In the genomic region with DNA sequence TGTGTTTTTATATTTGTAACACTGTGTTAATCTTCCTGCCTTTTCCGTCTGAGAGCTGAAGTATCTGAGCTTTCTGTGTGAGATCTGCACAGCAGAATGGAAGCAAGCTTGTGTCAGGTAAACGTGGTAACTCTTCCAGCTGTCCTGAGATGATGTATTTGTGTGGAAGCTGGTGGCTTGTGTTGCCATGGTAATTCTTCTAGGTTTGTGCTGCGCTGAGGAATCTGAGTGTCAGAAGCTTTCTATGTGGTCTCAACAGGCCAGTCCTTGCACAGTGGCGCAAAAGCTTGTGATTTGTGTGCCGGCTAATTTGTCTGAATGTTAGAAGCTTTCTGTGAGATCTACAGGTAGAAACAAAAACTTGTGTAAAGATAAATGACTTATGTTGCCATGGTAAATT, we compare ENCODE assay signal across 17 mouse cellular contexts. TPM values are rescaled to one million over a fixed set of nuclear protein-coding genes. Genes with fewer than 3 reads are reported as not detected.
"Had no signal": no experiment of that assay in that cellular context is flagged by ENCODE, and none has a peak within 500 bp of the region (broad histone marks: within the 10 kb centered on the region; RNA-seq: fewer than 3 reads in every experiment).

No protein-coding gene starts in this region.

RNA-seq across cellular contexts. Expression of a gene that starts 43.8 kb away (rescaled TPM):
- total RNA-seq: megakaryocyte, adult 5-6 weeks; megakaryocyte-erythroid progenitor cell, adult 5-6 weeks had no signal
- polyA plus RNA-seq: liver, embryonic 14.5 days; liver, embryonic 16.5 days; lung, embryonic 14.5 days; lung, embryonic 16.5 days; midbrain, embryonic 11.5 days; midbrain, embryonic 13.5 days; myocyte; neural tube, embryonic 11.5 days; neural tube, embryonic 13.5 days; neural tube, embryonic 15.5 days; spleen, adult 2 months; stomach, embryonic 15.5 days; stomach, postnatal 0 days; thymus, adult 2 months; urinary bladder, adult 2 months had no signal

RNA-seq across cellular contexts. Expression of a gene that starts 50.4 kb away (rescaled TPM):
- total RNA-seq: megakaryocyte, adult 5-6 weeks; megakaryocyte-erythroid progenitor cell, adult 5-6 weeks had no signal
- polyA plus RNA-seq: midbrain, embryonic 11.5 days; midbrain, embryonic 13.5 days; myocyte; neural tube, embryonic 11.5 days; neural tube, embryonic 13.5 days; neural tube, embryonic 15.5 days; spleen, adult 2 months had no signal
